Mouse (Mus musculus): ENCODE data around the gene Taf3. TPM values are rescaled to one million over a fixed set of nuclear protein-coding genes. Genes with fewer than 3 reads are reported as not detected.

Gene Taf3
- polyA plus RNA-seq (2015; fragmentation: Illumina TruSeq; extraction: RNeasy Lipid Tissue Mini Kit (QIAGEN cat#74804); ENCODE audit: low read depth, low replicate concordance), result 7.6 TPM

GRCm38 (mm10) chr2:10048461-10048860 lies at the start of gene Taf3:
Taf3 (minus strand) TSS chr2:10048596.

GRCm38 (mm10) chr2:10080310-10081010 lies 32.1 kb upstream of the Taf3 start, which contains the start of the genes Atp5c1 and Kin:
Atp5c1 (minus strand) TSS chr2:10080510.
Kin (plus strand) TSS chr2:10080593.

DNA sequence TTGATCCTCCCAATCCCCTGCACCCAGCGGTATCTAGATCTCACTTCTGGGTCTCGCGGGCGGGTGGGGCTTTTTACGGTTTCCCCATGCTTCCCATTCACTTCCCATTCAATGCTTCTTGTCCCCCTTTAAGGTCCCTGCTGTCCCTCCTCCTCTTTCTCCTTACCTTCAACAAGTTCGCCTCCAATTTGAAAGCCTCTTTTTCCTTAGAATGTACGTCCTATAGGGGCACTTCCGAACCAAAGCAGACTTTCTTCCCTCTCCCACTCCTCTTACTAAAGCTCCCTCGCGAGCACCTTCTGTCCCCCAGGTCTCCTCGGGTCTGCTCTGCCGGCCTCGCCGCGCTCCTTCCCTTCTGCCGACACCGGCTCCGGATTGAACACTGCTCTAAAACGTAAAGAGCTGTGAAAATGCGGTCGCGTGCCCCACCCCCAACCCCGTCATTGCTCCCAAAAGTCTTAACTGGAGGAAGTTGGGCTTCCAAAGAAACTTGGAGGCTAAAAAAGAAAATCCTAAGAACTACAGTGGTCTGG lies 158.7 kb downstream of the Taf3 start, which contains the start of gene Gata3:
Gata3 (minus strand) TSS at position 384 of the 533 bp plus-strand sequence.

GRCm38 (mm10) chr2:9888913-9889650 lies 159.3 kb downstream of the Taf3 start, which contains the start of gene 9230102O04Rik:
9230102O04Rik (minus strand) TSS chr2:9889540.

DNA sequence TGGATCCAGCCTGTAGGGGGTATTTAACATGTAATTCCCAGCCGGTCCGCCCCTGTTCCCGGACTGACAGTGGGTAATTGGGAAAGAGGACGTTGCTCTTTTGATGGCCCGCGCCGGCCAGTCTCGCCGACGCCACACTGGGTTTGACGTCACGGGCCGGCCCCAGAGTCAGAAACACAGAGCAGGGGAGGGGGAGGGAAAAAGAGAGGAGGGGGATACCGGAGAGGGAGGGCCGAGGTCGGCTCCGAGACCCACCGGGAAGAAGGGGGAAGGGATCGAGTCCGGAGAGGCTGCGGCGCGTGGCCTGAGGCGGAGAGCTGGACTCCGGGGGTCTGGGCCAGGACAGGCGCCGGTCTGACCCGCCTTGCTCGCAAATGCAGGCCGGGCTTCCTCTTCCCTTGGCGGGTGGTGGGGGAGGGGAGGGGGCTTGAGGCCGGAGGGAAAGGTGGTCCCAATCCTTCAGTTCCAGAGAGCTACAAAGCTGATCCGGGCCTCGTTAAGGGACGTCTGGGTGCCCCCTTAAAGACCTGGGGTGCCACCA lies 167.3 kb downstream of the Taf3 start, which contains the start of gene 4930412O13Rik:
4930412O13Rik (plus strand) TSS at position 202 of the 541 bp plus-strand sequence.

Other genes with a start within 250 kb of the Taf3 start
- gene 4930412O13Rik, start 167.3 kb downstream of the Taf3 start, polyA plus RNA-seq (2015; fragmentation: Illumina TruSeq; extraction: RNeasy Lipid Tissue Mini Kit (QIAGEN cat#74804); ENCODE audit: low read depth, low replicate concordance), result not detected
- not detected for gene 9230102O04Rik, start 159.1 kb downstream of the Taf3 start, polyA plus RNA-seq (2015; fragmentation: Illumina TruSeq; extraction: RNeasy Lipid Tissue Mini Kit (QIAGEN cat#74804); ENCODE audit: low read depth, low replicate concordance)
- 3.5 TPM for gene Gata3, start 158.6 kb downstream of the Taf3 start, polyA plus RNA-seq (2015; fragmentation: Illumina TruSeq; extraction: RNeasy Lipid Tissue Mini Kit (QIAGEN cat#74804); ENCODE audit: low read depth, low replicate concordance)
- 578 TPM for gene Atp5c1, start 31.9 kb upstream of the Taf3 start, polyA plus RNA-seq (2015; fragmentation: Illumina TruSeq; extraction: RNeasy Lipid Tissue Mini Kit (QIAGEN cat#74804); ENCODE audit: low read depth, low replicate concordance)
- 12.4 TPM for gene Kin, start 32.0 kb upstream of the Taf3 start, polyA plus RNA-seq (2015; fragmentation: Illumina TruSeq; extraction: RNeasy Lipid Tissue Mini Kit (QIAGEN cat#74804); ENCODE audit: low read depth, low replicate concordance)
- 2.6 TPM for gene Itih2, start 82.8 kb upstream of the Taf3 start, polyA plus RNA-seq (2015; fragmentation: Illumina TruSeq; extraction: RNeasy Lipid Tissue Mini Kit (QIAGEN cat#74804); ENCODE audit: low read depth, low replicate concordance)
- 12.4 TPM for gene Itih5, start 105.0 kb upstream of the Taf3 start, polyA plus RNA-seq (2015; fragmentation: Illumina TruSeq; extraction: RNeasy Lipid Tissue Mini Kit (QIAGEN cat#74804); ENCODE audit: low read depth, low replicate concordance)